In genomic region chr16:92801567-92801966, GRCm38 (mm10) we compare ENCODE assay signal across 7 mouse cellular contexts. TPM values are rescaled to one million over a fixed set of nuclear protein-coding genes. Genes with fewer than 3 reads are reported as not detected.
A peak's percentile ranks its signal among the peaks of the same experiment; 100 is the strongest.
DNase-seq lines count a peak whose midpoint lies in the region; ATAC-seq and TF ChIP-seq lines count a peak whose summit lies in the region.

No protein-coding gene starts in this region.

- ATAC-seq in liver, embryonic 14.5 days (ENCODE audit: insufficient read depth), result peak; percentile 96

- TF ChIP-seq EP300 in liver, embryonic 14.5 days (IDR thresholded peaks at IDR 0.05; ENCODE audit: low read depth), result peak; percentile 99

- H3K36me3 ChIP-seq in liver, embryonic 14.5 days (replicated peaks; ENCODE audit: control insufficient read depth, insufficient read depth, low read depth), result no peaks in the 10 kb centered on the region; the same call in 1 of the 2 replicates

- DNase-seq in CD8-positive naive resting alpha-beta T cell, adult 2 months (ENCODE audit: low read depth in 2 of 2, low spot score in 2 of 2), result peak; percentile 74 to 78
- peak; percentile 81 to 86 (median 83) for DNase-seq in liver, embryonic 14.5 days (ENCODE audit: low read depth in 3 of 3, low spot score in 3 of 3)
- DNase-seq in spleen, adult 12 weeks (ENCODE audit: low spot score), result peak; percentile 74
- no peak for DNase-seq in retina, embryonic 14.5 days (ENCODE audit: low spot score)
- DNase-seq in testis, postnatal 10 days (ENCODE audit: low spot score), result no peak
- DNase-seq in gastrocnemius, adult 8-10 months (ENCODE audit: low spot score in 2 of 2), result no peak

- H3K4me2 ChIP-seq in liver, embryonic 14.5 days (ENCODE audit: low read depth), result peak overlapping the region; percentile 72

- peak overlapping the region; percentile 94 for H3K27ac ChIP-seq in bone marrow macrophage, adult 2 months (ENCODE audit: insufficient read depth, low read depth, low read length)
- peak overlapping the region; percentile 81 for H3K27ac ChIP-seq in liver, embryonic 14.5 days

- H3K9me3 ChIP-seq in liver, embryonic 14.5 days (ENCODE audit: control insufficient read depth, low read length), result no peaks in the 10 kb centered on the region

- no peak for TF ChIP-seq CTCF in bone marrow macrophage, adult 2 months (IDR thresholded peaks at IDR 0.05; ENCODE audit: low read depth, low read length)
- TF ChIP-seq CTCF in liver, embryonic 14.5 days (IDR thresholded peaks at IDR 0.05; ENCODE audit: low read depth), result no peak

- no peaks in the 10 kb centered on the region for H3K27me3 ChIP-seq in liver, embryonic 14.5 days (ENCODE audit: control insufficient read depth, insufficient read depth, low read length)

- H3K9ac ChIP-seq in liver, embryonic 14.5 days (replicated peaks), result peak overlapping the region; percentile 53

- peak overlapping the region; percentile 24 for H3K4me3 ChIP-seq in bone marrow macrophage, adult 2 months (ENCODE audit: insufficient read depth, low read length)
- peak overlapping the region; percentile 13 to 35; a peak in 3 of 4 replicates for H3K4me3 ChIP-seq in liver, embryonic 14.5 days (ENCODE audit: insufficient read depth in 1 of 2, low read depth in 2 of 2, low read length in 2 of 2)

- H3K4me1 ChIP-seq in bone marrow macrophage, adult 2 months (ENCODE audit: control insufficient read depth, insufficient read depth, low read length), result peaks cover 41% of the 10 kb centered on the region
- peaks cover 40 to 63% of the 10 kb centered on the region in 2 experiments for H3K4me1 ChIP-seq in liver, embryonic 14.5 days (replicated peaks; ENCODE audit: control insufficient read depth in 2 of 2, insufficient read depth in 2 of 2, low read length in 1 of 2)

- no peak for TF ChIP-seq POLR2A in bone marrow macrophage, adult 2 months (IDR thresholded peaks at IDR 0.05; ENCODE audit: borderline replicate concordance, low read depth, low read length)

- 10% methylated on average over 12 of the region's 12 CpGs for WGBS in liver, embryonic 14.5 days (ENCODE audit: insufficient replicate concordance)

RNA-seq across cellular contexts. Expression of gene Runx1, which starts 24.4 kb away (rescaled TPM):
- polyA plus RNA-seq in bone marrow macrophage, adult 2 months (2012; ENCODE audit: insufficient read depth, insufficient read length, missing spikeins), result 86.8 and 103 TPM in 2 replicates
- polyA plus RNA-seq in liver, embryonic 14.5 days (2012; rRNA removed), result 2.7 and 3.0 TPM in 2 replicates
- polyA plus RNA-seq in liver, embryonic 14.5 days (2014; fragmentation: Nextera tagmentation; extraction: Ambion mirVana), result 4.4 and 4.5 TPM in 2 replicates
- total RNA-seq in gastrocnemius, adult 8-10 months (2022), result 1 to 10 TPM; 1.4 to 4.5 (median 3.2) TPM

Comparison
In these comparisons a context has a peak if more than half of its experiments do, and no peak if none do; other contexts are left out.
1. DNase-seq: peak in CD8-positive naive resting alpha-beta T cell, adult 2 months (2 of 2), liver, embryonic 14.5 days (3 of 3) and spleen, adult 12 weeks (single experiment); none in retina, embryonic 14.5 days (single experiment), testis, postnatal 10 days (single experiment) and gastrocnemius, adult 8-10 months (0 of 2).
2. RNA of gene Runx1, which starts 24.4 kb away (polyA plus RNA-seq): 86.8 to 103 TPM in bone marrow macrophage, adult 2 months; 2.7 to 4.5 TPM in liver, embryonic 14.5 days; every median in the first group is over 10 times any median in the second.